Mouse (Mus musculus): ENCODE data around the gene Plb1. TPM values are rescaled to one million over a fixed set of nuclear protein-coding genes. Genes with fewer than 3 reads are reported as not detected.

The Plb1 gene
- total and polyA plus RNA-seq, 3 experiments, result 0.51 to 2.3 (median 0.66) TPM

- no peak for DNase-seq (ENCODE audit: extremely low read depth)
- TF ChIP-seq MXI1 (IDR thresholded peaks at IDR 0.05; ENCODE audit: low read depth, low read length) (no peak), ZMIZ1 (IDR thresholded peaks at IDR 0.05; ENCODE audit: low read depth, low read length) (no peak), IRF4 (IDR thresholded peaks at IDR 0.05; ENCODE audit: low read depth, low read length) (no peak), GABPA (IDR thresholded peaks at IDR 0.05; ENCODE audit: insufficient replicate concordance, low read depth, low read length) (no peak), NELFE (IDR thresholded peaks at IDR 0.05; ENCODE audit: low read depth, low read length) (no peak), ETS1 (conservative IDR thresholded peaks at IDR 0.05; ENCODE audit: low read depth, low read length) (no peak), USF1 (IDR thresholded peaks at IDR 0.05; ENCODE audit: low read depth, low read length) (no peak), MAFK (IDR thresholded peaks at IDR 0.05; ENCODE audit: insufficient replicate concordance, low read length) (no peak), PAX5 (IDR thresholded peaks at IDR 0.05; ENCODE audit: low read length) (no peak), MAZ (IDR thresholded peaks at IDR 0.05; ENCODE audit: low read depth, low read length) (no peak), CHD1 (IDR thresholded peaks at IDR 0.05; ENCODE audit: low read depth, low read length) (no peak)
- peaks cover 2% of the 10 kb centered on the region for H3K9me3 ChIP-seq (replicated peaks; ENCODE audit: low read length)
- no peak overlapping the region for H3K27ac ChIP-seq (ENCODE audit: insufficient read depth, low read depth)
- no peaks in the 10 kb centered on the region for H3K79me2 ChIP-seq (replicated peaks; ENCODE audit: control insufficient read depth, extremely low read depth, insufficient read depth, poor library complexity, severe bottlenecking)
- dilution Hi-C loops (cut with MboI; ENCODE audit: extremely low pct_ligation_motif_present, extremely low pct_unique_long_range_greater_than_20kb, low sequenced_read_pairs), result no loop called here
- in situ Hi-C loops (cut with MboI; ENCODE audit: low pct_ligation_motif_present, low pct_unique_long_range_greater_than_20kb, low sequenced_read_pairs), result no loop called here
- no peaks in the 10 kb centered on the region for H3K27me3 ChIP-seq (replicated peaks)
- H3K9ac ChIP-seq (ENCODE audit: insufficient read depth, low read depth), result no peak overlapping the region
- H3K4me1 ChIP-seq (ENCODE audit: control insufficient read depth in 1 of 2, insufficient read depth in 2 of 2), result peaks cover 8 to 25% of the 10 kb centered on the region in 2 experiments
- no peak overlapping the region for H3K4me3 ChIP-seq (replicated peaks in 1 of 3; ENCODE audit: low read depth in 2 of 3, low read length in 2 of 3, poor library complexity in 1 of 3)
- H3K36me3 ChIP-seq (replicated peaks in 1 of 2; ENCODE audit: control insufficient read depth in 1 of 2, insufficient read depth in 1 of 2, low read length in 1 of 2), result no peaks in the 10 kb centered on the region
- no peak overlapping the region for H3K4me2 ChIP-seq (ENCODE audit: insufficient read depth, low read depth, poor library complexity, severe bottlenecking)
Observed at GRCm38 (mm10) chr5:32245385-32245784, 12.9 kb downstream of the Plb1 start.

DNA sequence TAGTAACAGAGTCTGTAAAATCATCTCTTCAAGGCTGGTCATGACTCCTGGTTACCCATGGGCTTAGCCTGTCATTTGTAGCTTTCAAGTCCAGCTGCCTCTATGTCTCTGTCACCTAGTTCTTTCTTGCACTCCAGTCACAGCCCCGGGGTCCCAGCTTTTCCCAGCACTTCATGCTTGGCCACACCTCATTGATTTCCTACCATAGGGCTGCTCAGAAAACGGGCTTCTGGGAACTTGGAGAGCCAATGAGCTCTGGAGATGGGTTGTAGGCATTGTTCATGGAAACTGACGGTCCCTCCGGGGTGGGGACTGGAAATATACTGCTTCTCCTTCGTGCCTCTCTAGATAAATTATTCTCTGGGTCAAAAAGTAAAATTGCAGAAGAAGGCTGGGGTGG, 28.2 kb downstream of the Plb1 start:
- H3K9me3 ChIP-seq (replicated peaks; ENCODE audit: low read length), result no peaks in the 10 kb centered on the region
- in situ Hi-C loops (cut with MboI; ENCODE audit: low pct_ligation_motif_present, low pct_unique_long_range_greater_than_20kb, low sequenced_read_pairs) (no loop called here), dilution Hi-C loops (cut with MboI; ENCODE audit: extremely low pct_ligation_motif_present, extremely low pct_unique_long_range_greater_than_20kb, low sequenced_read_pairs) (no loop called here)
- no peaks in the 10 kb centered on the region for H3K27me3 ChIP-seq (replicated peaks)
- no peaks in the 10 kb centered on the region for H3K36me3 ChIP-seq (replicated peaks in 1 of 2; ENCODE audit: control insufficient read depth in 1 of 2, insufficient read depth in 1 of 2, low read length in 1 of 2)
- H3K4me3 ChIP-seq (replicated peaks in 1 of 3; ENCODE audit: low read depth in 2 of 3, low read length in 2 of 3, poor library complexity in 1 of 3), result no peak overlapping the region
- H3K9ac ChIP-seq (ENCODE audit: insufficient read depth, low read depth), result no peak overlapping the region
- no peak for DNase-seq (ENCODE audit: extremely low read depth)
- TF ChIP-seq RCOR1 (conservative IDR thresholded peaks at IDR 0.05; ENCODE audit: low read depth, low read length) (no peak), ZNF384 (IDR thresholded peaks at IDR 0.05; ENCODE audit: low read depth, low read length) (no peak), ZC3H11A (IDR thresholded peaks at IDR 0.05; ENCODE audit: low read depth, low read length) (no peak), MAZ (IDR thresholded peaks at IDR 0.05; ENCODE audit: low read depth, low read length) (no peak), JUND (conservative IDR thresholded peaks at IDR 0.05; ENCODE audit: low read depth, low read length) (no peak), NELFE (IDR thresholded peaks at IDR 0.05; ENCODE audit: low read depth, low read length) (no peak), TBP (conservative IDR thresholded peaks at IDR 0.05; ENCODE audit: low read depth, low read length) (no peak), E2F4 (IDR thresholded peaks at IDR 0.05; ENCODE audit: insufficient replicate concordance, low read depth, low read length) (no peak), EP300 (IDR thresholded peaks at IDR 0.05; ENCODE audit: low read length) (no peak), RAD21 (IDR thresholded peaks at IDR 0.05; ENCODE audit: low read depth, low read length) (no peak), BHLHE40 (IDR thresholded peaks at IDR 0.05; ENCODE audit: low read depth, low read length) (no peak), MXI1 (IDR thresholded peaks at IDR 0.05; ENCODE audit: low read depth, low read length) (no peak), NRF1 (IDR thresholded peaks at IDR 0.05; ENCODE audit: low read depth, low read length) (no peak), USF1 (IDR thresholded peaks at IDR 0.05; ENCODE audit: low read depth, low read length) (no peak), ELF1 (IDR thresholded peaks at IDR 0.05; ENCODE audit: low read depth, low read length) (no peak), PAX5 (IDR thresholded peaks at IDR 0.05; ENCODE audit: low read length) (no peak)
- H3K27ac ChIP-seq (ENCODE audit: insufficient read depth, low read depth), result no peak overlapping the region
- no peak overlapping the region for H3K4me2 ChIP-seq (ENCODE audit: insufficient read depth, low read depth, poor library complexity, severe bottlenecking)
- no peaks in the 10 kb centered on the region for H3K79me2 ChIP-seq (replicated peaks; ENCODE audit: control insufficient read depth, extremely low read depth, insufficient read depth, poor library complexity, severe bottlenecking)
- H3K4me1 ChIP-seq (ENCODE audit: control insufficient read depth in 1 of 2, insufficient read depth in 2 of 2), result 0 out of 4 replicates have a peak, but pooled peaks cover 0 to 2% of the 10 kb centered on the region in 2 experiments
